Mouse (Mus musculus): ENCODE data around the gene Gm5901. TPM values are rescaled to one million over a fixed set of nuclear protein-coding genes. Genes with fewer than 3 reads are reported as not detected.
"Not testable (repeated sequence)": the region's sequence is repeated elsewhere in the genome, so short reads cannot be mapped to it uniquely, and the experiment has no call there.

Gene Gm5901
- polyA plus RNA-seq, 1 experiment = 0.08 TPM

GRCm38 (mm10) chr7:105399058-105399934 is 24.5 kb downstream of the Gm5901 start:
- no peak for DNase-seq
- H3K4me1 ChIP-seq (replicated peaks; ENCODE audit: control insufficient read depth, insufficient read depth, low read length) = peaks cover 10% of the 10 kb centered on the region
- H3K4me3 ChIP-seq (ENCODE audit: control insufficient read depth, insufficient read depth, low read length) = peak overlapping the region; percentile 67
- no peak for TF ChIP-seq POLR2A (IDR thresholded peaks at IDR 0.05; ENCODE audit: control insufficient read depth, extremely low read depth, insufficient read depth, low read length, poor library complexity)
- no peak for TF ChIP-seq CTCF (IDR thresholded peaks at IDR 0.05; ENCODE audit: borderline replicate concordance, control insufficient read depth, extremely low read depth, insufficient read depth, low read length, poor library complexity)
- WGBS = 2% methylated on average over 25 of the region's 25 CpGs
- no peak overlapping the region for H3K27ac ChIP-seq (ENCODE audit: control insufficient read depth, insufficient read depth, low read length)
- H3K36me3 ChIP-seq (ENCODE audit: control insufficient read depth, insufficient read depth, low read length) = no peaks in the 10 kb centered on the region
- H3K27me3 ChIP-seq (ENCODE audit: control insufficient read depth, insufficient read depth, low read length) = no peaks in the 10 kb centered on the region

GRCm38 (mm10) chr7:105399935-105400624 is 25.2 kb downstream of the Gm5901 start, which contains the start of gene Fam160a2:
Gene Fam160a2, minus strand, starts transcription at chr7:105400054.
- Histone ChIP-seq H3K4me3 (ENCODE audit: control insufficient read depth, insufficient read depth, low read length) (peak within 1 kb of the TSS; percentile 67), H3K27ac (ENCODE audit: control insufficient read depth, insufficient read depth, low read length) (no peak within 1 kb of the TSS), H3K36me3 (ENCODE audit: control insufficient read depth, insufficient read depth, low read length) (no peaks in the 10 kb centered on the region), H3K27me3 (ENCODE audit: control insufficient read depth, insufficient read depth, low read length) (no peaks in the 10 kb centered on the region), H3K4me1 (replicated peaks; ENCODE audit: control insufficient read depth, insufficient read depth, low read length) (peaks cover 10% of the 10 kb centered on the region)
- peak; percentile 35; the same call in 1 of the 2 replicates for TF ChIP-seq POLR2A (IDR thresholded peaks at IDR 0.05; ENCODE audit: control insufficient read depth, extremely low read depth, insufficient read depth, low read length, poor library complexity)
- peak; percentile 47; the same call in 1 of the 2 replicates for TF ChIP-seq CTCF (IDR thresholded peaks at IDR 0.05; ENCODE audit: borderline replicate concordance, control insufficient read depth, extremely low read depth, insufficient read depth, low read length, poor library complexity)
- DNase-seq = peak; percentile 97
- 1% methylated on average over 55 of the region's 55 CpGs for WGBS

DNA sequence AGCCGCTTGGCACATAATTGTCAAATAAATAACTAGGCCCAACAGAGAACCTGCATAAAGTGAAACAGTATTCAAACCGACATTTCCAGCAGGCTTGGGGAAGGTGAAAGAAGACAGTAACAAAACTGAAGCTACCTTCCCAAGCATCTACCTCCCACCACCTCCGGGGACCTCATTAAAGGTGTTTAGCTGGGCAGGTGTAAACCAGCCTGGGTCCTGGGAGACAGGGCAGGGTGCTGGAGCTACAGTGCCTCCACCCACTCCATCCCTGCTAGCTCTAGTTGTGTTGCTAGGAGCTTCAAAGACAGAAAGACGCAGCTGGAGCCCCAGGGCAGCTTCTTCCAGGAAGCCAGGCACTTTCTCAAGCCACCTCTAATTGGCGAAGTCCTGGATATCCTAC is 29.4 kb downstream of the Gm5901 start, which contains the start of gene Cnga4:
Gene Cnga4 (plus strand): TSS at position 301 of the 400 bp plus-strand sequence.
- TF ChIP-seq POLR2A (IDR thresholded peaks at IDR 0.05; ENCODE audit: control insufficient read depth, extremely low read depth, insufficient read depth, low read length, poor library complexity) = no peak
- TF ChIP-seq CTCF (IDR thresholded peaks at IDR 0.05; ENCODE audit: borderline replicate concordance, control insufficient read depth, extremely low read depth, insufficient read depth, low read length, poor library complexity) = no peak
- DNase-seq = no peak
- 91% methylated on average over 5 of the region's 5 CpGs for WGBS
- Histone ChIP-seq H3K4me1 (replicated peaks; ENCODE audit: control insufficient read depth, insufficient read depth, low read length) (peaks cover 8% of the 10 kb centered on the region), H3K27ac (ENCODE audit: control insufficient read depth, insufficient read depth, low read length) (no peak within 1 kb of the TSS), H3K36me3 (ENCODE audit: control insufficient read depth, insufficient read depth, low read length) (no peaks in the 10 kb centered on the region), H3K27me3 (ENCODE audit: control insufficient read depth, insufficient read depth, low read length) (no peaks in the 10 kb centered on the region), H3K4me3 (ENCODE audit: control insufficient read depth, insufficient read depth, low read length) (no peak within 1 kb of the TSS)

GRCm38 (mm10) chr7:105406322-105406721 is 31.5 kb downstream of the Gm5901 start:
- DNase-seq = no peak
- no peaks in the 10 kb centered on the region for H3K4me1 ChIP-seq (replicated peaks; ENCODE audit: control insufficient read depth, insufficient read depth, low read length)
- H3K4me3 ChIP-seq (ENCODE audit: control insufficient read depth, insufficient read depth, low read length) = no peak overlapping the region
- TF ChIP-seq CTCF (IDR thresholded peaks at IDR 0.05; ENCODE audit: borderline replicate concordance, control insufficient read depth, extremely low read depth, insufficient read depth, low read length, poor library complexity) (no peak), POLR2A (IDR thresholded peaks at IDR 0.05; ENCODE audit: control insufficient read depth, extremely low read depth, insufficient read depth, low read length, poor library complexity) (no peak)
- H3K27me3 ChIP-seq (ENCODE audit: control insufficient read depth, insufficient read depth, low read length) = no peaks in the 10 kb centered on the region
- H3K27ac ChIP-seq (ENCODE audit: control insufficient read depth, insufficient read depth, low read length) = no peak overlapping the region
- no peaks in the 10 kb centered on the region for H3K36me3 ChIP-seq (ENCODE audit: control insufficient read depth, insufficient read depth, low read length)
- 46% methylated on average over 1 of the region's 1 CpGs for WGBS

DNA sequence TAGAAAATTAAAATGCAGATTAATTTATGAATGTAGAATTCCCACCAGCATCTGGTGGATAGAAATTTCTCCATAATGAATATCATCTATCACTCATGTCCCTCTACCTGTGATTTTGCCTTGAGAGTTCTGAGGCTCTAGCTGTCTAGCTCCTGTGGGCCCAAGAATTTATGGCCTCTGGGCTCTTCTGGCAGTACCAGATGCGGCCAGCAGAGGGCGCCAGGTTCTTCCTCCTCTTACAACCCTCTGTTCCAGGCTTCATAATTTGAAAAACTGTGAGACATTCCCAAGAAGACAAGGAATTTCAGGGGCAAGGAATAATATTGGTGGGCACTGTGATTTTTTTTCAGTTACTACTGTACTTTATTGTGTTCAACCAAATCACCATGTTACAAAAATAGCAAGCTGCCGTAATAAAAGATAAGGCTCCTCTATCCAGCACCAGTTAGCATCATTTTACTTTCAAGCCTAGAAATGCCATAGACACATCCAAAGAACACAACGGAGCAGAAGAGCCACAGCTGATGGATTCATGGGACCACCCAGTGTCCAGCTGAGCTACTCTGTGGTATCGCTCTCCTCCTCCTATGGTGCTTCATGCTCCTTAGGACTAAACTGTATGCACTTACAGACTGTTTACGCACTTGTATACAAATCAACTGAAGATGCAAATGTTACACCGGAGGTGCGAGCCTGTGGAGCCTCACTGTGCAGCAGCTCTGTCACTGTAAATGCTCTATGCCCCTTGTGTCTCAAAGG is 37.2 kb downstream of the Gm5901 start:
- H3K36me3 ChIP-seq (ENCODE audit: control insufficient read depth, insufficient read depth, low read length); H3K27me3 ChIP-seq (ENCODE audit: control insufficient read depth, insufficient read depth, low read length); H3K4me1 ChIP-seq (replicated peaks; ENCODE audit: control insufficient read depth, insufficient read depth, low read length); H3K4me3 ChIP-seq (ENCODE audit: control insufficient read depth, insufficient read depth, low read length); H3K27ac ChIP-seq (ENCODE audit: control insufficient read depth, insufficient read depth, low read length): not testable (repeated sequence)
- WGBS = 62% methylated on average over 8 of the region's 8 CpGs
- peak; percentile 80; the same call in 1 of the 2 replicates for TF ChIP-seq CTCF (IDR thresholded peaks at IDR 0.05; ENCODE audit: borderline replicate concordance, control insufficient read depth, extremely low read depth, insufficient read depth, low read length, poor library complexity)
- DNase-seq = peak; percentile 66

DNA sequence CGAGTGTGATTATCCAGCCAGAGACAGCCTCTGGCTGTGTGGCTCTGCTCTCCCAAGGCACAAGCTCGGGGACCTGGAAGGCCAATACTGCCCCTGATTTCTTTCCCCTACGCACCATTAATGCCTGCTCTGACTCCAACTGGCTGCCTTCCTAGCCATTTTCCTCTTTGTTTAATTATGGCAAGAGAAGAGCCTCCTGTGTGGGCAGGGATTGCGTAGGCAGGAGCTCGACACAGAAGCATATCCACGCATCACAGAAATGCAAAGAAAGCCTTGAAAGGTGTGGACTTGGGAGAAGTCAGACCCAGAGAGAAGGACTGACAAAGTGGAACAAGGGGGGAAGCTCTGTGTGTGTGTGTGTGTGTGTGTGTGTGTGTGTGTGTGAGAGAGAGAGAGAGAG is 39.5 kb downstream of the Gm5901 start:
- WGBS = 80% methylated on average over 6 of the region's 6 CpGs
- Histone ChIP-seq H3K36me3 (ENCODE audit: control insufficient read depth, insufficient read depth, low read length) (no peaks in the 10 kb centered on the region), H3K27ac (ENCODE audit: control insufficient read depth, insufficient read depth, low read length) (no peak overlapping the region), H3K27me3 (ENCODE audit: control insufficient read depth, insufficient read depth, low read length) (no peaks in the 10 kb centered on the region), H3K4me1 (replicated peaks; ENCODE audit: control insufficient read depth, insufficient read depth, low read length) (no peaks in the 10 kb centered on the region), H3K4me3 (ENCODE audit: control insufficient read depth, insufficient read depth, low read length) (no peak overlapping the region)
- DNase-seq = no peak
- no peak for TF ChIP-seq CTCF (IDR thresholded peaks at IDR 0.05; ENCODE audit: borderline replicate concordance, control insufficient read depth, extremely low read depth, insufficient read depth, low read length, poor library complexity)
- no peak for TF ChIP-seq POLR2A (IDR thresholded peaks at IDR 0.05; ENCODE audit: control insufficient read depth, extremely low read depth, insufficient read depth, low read length, poor library complexity)

Data from thymus, adult 2 months (tissue).